Mouse (Mus musculus): ENCODE results near the gene Ublcp1. TPM values are rescaled to one million over a fixed set of nuclear protein-coding genes. Genes with fewer than 3 reads are reported as not detected.

Gene Ublcp1
- polyA plus RNA-seq, 1 experiment from 2014 or later = 58.3 TPM

DNA sequence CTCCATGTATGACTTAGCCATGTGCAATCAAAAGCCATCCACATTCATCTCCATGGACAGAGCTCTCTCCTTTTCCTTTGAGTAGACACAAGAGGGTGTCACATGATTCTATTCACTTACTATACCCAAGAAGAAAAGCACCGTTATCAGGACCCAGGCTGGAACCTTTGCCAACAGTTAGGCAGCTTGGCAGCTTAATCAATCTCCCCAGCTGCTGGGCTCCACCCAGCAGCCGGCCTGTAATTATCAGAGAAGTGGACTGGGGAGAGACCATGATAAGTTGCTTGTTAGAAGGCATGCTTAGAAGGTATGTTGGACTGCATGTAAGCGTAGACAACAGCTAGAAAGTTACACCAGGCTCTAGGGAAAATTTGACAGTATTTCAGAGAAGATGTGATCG lies 38.6 kb upstream of the Ublcp1 start:
- H3K4me1 ChIP-seq = no peaks in the 10 kb centered on the region; the same call in 1 of the 2 replicates
- no peak overlapping the region for H3K27ac ChIP-seq
- H3K36me3 ChIP-seq = no peaks in the 10 kb centered on the region
- H3K9me3 ChIP-seq (replicated peaks) = no peaks in the 10 kb centered on the region
- no peak overlapping the region for H3K4me3 ChIP-seq (replicated peaks)
- peak; percentile 76 for ATAC-seq (replicated peaks; ENCODE audit: low FRiP score)
- 73% methylated on average over 4 of the region's 4 CpGs for whole genome bisulfite sequencing
- no peaks in the 10 kb centered on the region for H3K27me3 ChIP-seq
- H3K9ac ChIP-seq = no peak overlapping the region
- no peak overlapping the region for H3K4me2 ChIP-seq

- no peaks in the 10 kb centered on the region; the same call in 1 of the 2 replicates for H3K4me1 ChIP-seq
- no peaks in the 10 kb centered on the region for H3K9me3 ChIP-seq (replicated peaks)
- 78% methylated on average over 3 of the region's 3 CpGs for WGBS
- no peak overlapping the region for H3K27ac ChIP-seq
- H3K9ac ChIP-seq = no peak overlapping the region
- no peak overlapping the region for H3K4me2 ChIP-seq
- no peaks in the 10 kb centered on the region for H3K36me3 ChIP-seq
- no peaks in the 10 kb centered on the region for H3K27me3 ChIP-seq
- H3K4me3 ChIP-seq (replicated peaks) = no peak overlapping the region
- ATAC-seq (replicated peaks; ENCODE audit: low FRiP score) = no peak
These were observed 34.5 kb upstream of the Ublcp1 start for GRCm38 (mm10) chr11:44504761-44505160.

GRCm38 (mm10) chr11:44504146-44504545 lies 33.8 kb upstream of the Ublcp1 start:
- H3K4me1 ChIP-seq = no peaks in the 10 kb centered on the region; the same call in 1 of the 2 replicates
- no peak overlapping the region for H3K9ac ChIP-seq
- H3K4me3 ChIP-seq (replicated peaks) = no peak overlapping the region
- no peaks in the 10 kb centered on the region for H3K27me3 ChIP-seq
- H3K4me2 ChIP-seq = no peak overlapping the region
- no peak for ATAC-seq (replicated peaks; ENCODE audit: low FRiP score)
- no peak overlapping the region for H3K27ac ChIP-seq
- H3K36me3 ChIP-seq = no peaks in the 10 kb centered on the region
- no peaks in the 10 kb centered on the region for H3K9me3 ChIP-seq (replicated peaks)
- WGBS = 84% methylated on average over 7 of the region's 7 CpGs

GRCm38 (mm10) chr11:44502931-44503330 lies 32.6 kb upstream of the Ublcp1 start:
- 26% methylated on average over 4 of the region's 5 CpGs for WGBS
- H3K4me1 ChIP-seq = peaks cover 4% of the 10 kb centered on the region; the same call in 1 of the 2 replicates
- no peak overlapping the region for H3K27ac ChIP-seq
- H3K27me3 ChIP-seq = no peaks in the 10 kb centered on the region
- no peak overlapping the region for H3K4me2 ChIP-seq
- ATAC-seq (replicated peaks; ENCODE audit: low FRiP score) = peak; percentile 67; the same call in 1 of the 2 replicates
- no peaks in the 10 kb centered on the region for H3K36me3 ChIP-seq
- H3K9ac ChIP-seq = no peak overlapping the region
- H3K4me3 ChIP-seq (replicated peaks) = no peak overlapping the region
- no peaks in the 10 kb centered on the region for H3K9me3 ChIP-seq (replicated peaks)

GRCm38 (mm10) chr11:44501477-44501876 lies 31.2 kb upstream of the Ublcp1 start:
- Histone ChIP-seq H3K27me3 (no peaks in the 10 kb centered on the region), H3K9me3 (replicated peaks) (no peaks in the 10 kb centered on the region), H3K9ac (no peak overlapping the region), H3K4me3 (replicated peaks) (no peak overlapping the region), H3K4me1 (peaks cover 10% of the 10 kb centered on the region), H3K4me2 (no peak overlapping the region), H3K27ac (no peak overlapping the region), H3K36me3 (no peaks in the 10 kb centered on the region)
- 79% methylated on average over 2 of the region's 2 CpGs for WGBS
- ATAC-seq (replicated peaks; ENCODE audit: low FRiP score) = no peak

- H3K9me3 ChIP-seq (replicated peaks) = no peaks in the 10 kb centered on the region
- no peak overlapping the region for H3K9ac ChIP-seq
- no peak for ATAC-seq (replicated peaks; ENCODE audit: low FRiP score)
- no peak overlapping the region for H3K4me3 ChIP-seq (replicated peaks)
- no peak overlapping the region for H3K27ac ChIP-seq
- H3K36me3 ChIP-seq = no peaks in the 10 kb centered on the region
- no peaks in the 10 kb centered on the region for H3K27me3 ChIP-seq
- peaks cover 15% of the 10 kb centered on the region for H3K4me1 ChIP-seq
- 79% methylated on average over 7 of the region's 7 CpGs for WGBS
- H3K4me2 ChIP-seq = no peak overlapping the region
These were observed 30.7 kb upstream of the Ublcp1 start for GRCm38 (mm10) chr11:44500966-44501365.

DNA sequence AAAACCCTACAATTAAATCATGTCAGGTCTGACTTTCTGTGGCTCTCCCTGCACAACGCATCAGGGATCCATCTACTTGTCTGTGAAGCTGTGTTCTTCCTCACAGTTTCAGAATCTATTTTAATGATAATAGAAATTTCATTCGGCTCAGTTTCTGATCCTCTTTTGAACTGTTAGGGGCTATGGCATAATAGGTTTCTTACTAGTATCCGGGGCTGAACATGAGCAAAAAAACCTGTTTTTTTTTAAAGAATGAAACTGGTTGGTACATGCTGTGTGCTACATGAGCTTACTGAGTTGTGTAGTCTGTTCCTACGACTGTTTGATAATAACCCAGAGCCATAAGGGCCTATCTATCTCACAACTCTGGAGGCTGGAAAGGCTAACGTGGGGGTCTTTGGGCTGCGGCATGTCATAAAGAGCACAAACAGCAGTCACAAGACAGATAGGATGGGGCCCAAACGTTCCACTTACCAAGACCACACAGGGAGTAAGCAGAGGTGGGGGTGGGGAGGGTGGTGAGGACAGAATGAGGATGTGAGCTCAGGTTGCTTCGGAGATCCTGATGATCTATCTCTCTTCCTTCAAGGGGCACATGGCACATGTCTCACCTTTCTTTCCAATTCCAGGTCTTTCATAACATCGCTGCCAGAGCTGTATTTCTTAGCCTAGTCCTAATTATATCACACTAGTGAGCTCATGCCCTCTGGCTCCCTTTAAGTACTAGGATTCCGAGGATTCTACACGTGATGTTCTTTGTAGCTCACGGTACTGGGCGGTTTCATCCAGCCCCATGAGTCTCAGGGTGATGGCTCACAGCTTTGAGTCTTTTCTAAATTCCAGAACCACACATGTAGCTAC lies 28.3 kb upstream of the Ublcp1 start:
- Histone ChIP-seq H3K36me3 (no peaks in the 10 kb centered on the region), H3K27ac (no peak overlapping the region), H3K9ac (no peak overlapping the region), H3K4me3 (replicated peaks) (no peak overlapping the region), H3K27me3 (no peaks in the 10 kb centered on the region), H3K4me2 (no peak overlapping the region), H3K4me1 (peaks cover 16% of the 10 kb centered on the region), H3K9me3 (replicated peaks) (no peaks in the 10 kb centered on the region)
- ATAC-seq (replicated peaks; ENCODE audit: low FRiP score) = no peak
- 57% methylated on average over 13 of the region's 13 CpGs for WGBS

DNA sequence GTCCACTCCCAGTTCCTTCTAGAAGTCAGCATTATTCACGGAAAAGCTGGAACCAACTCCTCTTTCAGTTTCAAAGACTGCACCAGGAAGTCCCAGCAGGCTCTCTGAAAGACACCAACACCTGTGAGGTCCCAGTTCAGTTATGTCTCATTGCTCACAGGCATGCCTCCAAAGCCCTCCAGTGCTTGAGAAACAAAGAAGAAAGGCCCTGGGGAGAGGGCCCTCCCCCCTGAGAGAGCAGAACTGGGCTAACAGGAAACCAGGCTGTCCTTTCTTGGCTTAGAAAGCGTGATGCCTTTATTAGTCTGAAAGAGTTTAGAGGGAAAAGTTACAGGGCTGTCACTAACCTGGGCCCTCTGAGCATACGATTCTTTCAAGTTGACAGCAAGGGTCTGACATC lies 25.9 kb upstream of the Ublcp1 start:
- H3K36me3 ChIP-seq = no peaks in the 10 kb centered on the region
- H3K9ac ChIP-seq = no peak overlapping the region
- H3K4me2 ChIP-seq = no peak overlapping the region
- H3K4me3 ChIP-seq (replicated peaks) = no peak overlapping the region
- peaks cover 16% of the 10 kb centered on the region for H3K4me1 ChIP-seq
- H3K9me3 ChIP-seq (replicated peaks) = no peaks in the 10 kb centered on the region
- whole genome bisulfite sequencing = 34% methylated on average over 3 of the region's 3 CpGs
- H3K27me3 ChIP-seq = no peaks in the 10 kb centered on the region
- peak; percentile 64 for ATAC-seq (replicated peaks; ENCODE audit: low FRiP score)
- peak overlapping the region; percentile 56 for H3K27ac ChIP-seq

- Histone ChIP-seq H3K27me3 (no peaks in the 10 kb centered on the region), H3K4me1 (peaks cover 16% of the 10 kb centered on the region), H3K36me3 (no peaks in the 10 kb centered on the region), H3K4me2 (no peak overlapping the region), H3K9ac (no peak overlapping the region), H3K9me3 (replicated peaks) (no peaks in the 10 kb centered on the region), H3K27ac (no peak overlapping the region), H3K4me3 (replicated peaks) (no peak overlapping the region)
- 82% methylated on average over 5 of the region's 5 CpGs for WGBS
- ATAC-seq (replicated peaks; ENCODE audit: low FRiP score) = no peak
These were observed 24.5 kb upstream of the Ublcp1 start for GRCm38 (mm10) chr11:44494643-44495323.

DNA sequence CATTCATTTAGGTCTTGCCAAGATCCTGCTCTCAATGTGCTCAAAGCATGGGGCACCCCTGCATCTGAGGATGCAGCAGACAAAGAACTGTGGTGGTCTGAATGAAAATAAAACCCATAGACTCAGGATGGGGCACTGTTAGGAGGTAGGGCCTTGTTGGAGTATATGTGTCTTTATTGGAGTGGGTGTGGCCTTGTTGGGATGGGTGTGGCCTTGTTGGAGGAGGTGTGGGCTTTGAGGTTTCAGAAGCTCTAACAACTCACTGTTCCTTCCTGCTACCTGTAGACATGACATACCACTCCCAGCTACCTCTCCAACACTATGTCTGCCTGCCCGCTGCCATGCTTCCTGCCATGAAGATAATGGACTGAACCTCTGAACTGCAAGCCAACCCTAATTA lies 18.8 kb upstream of the Ublcp1 start:
- no peaks in the 10 kb centered on the region for H3K9me3 ChIP-seq (replicated peaks)
- no peaks in the 10 kb centered on the region for H3K36me3 ChIP-seq
- no peaks in the 10 kb centered on the region for H3K4me1 ChIP-seq
- no peak overlapping the region for H3K9ac ChIP-seq
- WGBS = 91% methylated on average over 1 of the region's 1 CpGs
- no peaks in the 10 kb centered on the region for H3K27me3 ChIP-seq
- ATAC-seq (replicated peaks; ENCODE audit: low FRiP score) = no peak
- no peak overlapping the region for H3K4me2 ChIP-seq
- no peak overlapping the region for H3K4me3 ChIP-seq (replicated peaks)
- H3K27ac ChIP-seq = no peak overlapping the region

GRCm38 (mm10) chr11:44485089-44485736 lies 14.9 kb upstream of the Ublcp1 start:
- no peak overlapping the region for H3K27ac ChIP-seq
- no peaks in the 10 kb centered on the region for H3K9me3 ChIP-seq (replicated peaks)
- WGBS = 91% methylated on average over 7 of the region's 7 CpGs
- H3K4me3 ChIP-seq (replicated peaks) = no peak overlapping the region
- H3K4me2 ChIP-seq = no peak overlapping the region
- no peaks in the 10 kb centered on the region for H3K36me3 ChIP-seq
- ATAC-seq (replicated peaks; ENCODE audit: low FRiP score) = no peak
- H3K4me1 ChIP-seq = no peaks in the 10 kb centered on the region
- no peaks in the 10 kb centered on the region for H3K27me3 ChIP-seq
- no peak overlapping the region for H3K9ac ChIP-seq

- no peak for ATAC-seq (replicated peaks; ENCODE audit: low FRiP score)
- H3K4me1 ChIP-seq = no peaks in the 10 kb centered on the region
- 84% methylated on average over 6 of the region's 6 CpGs for WGBS
- H3K4me2 ChIP-seq = no peak overlapping the region
- H3K36me3 ChIP-seq = no peaks in the 10 kb centered on the region
- H3K27ac ChIP-seq = no peak overlapping the region
- no peak overlapping the region for H3K9ac ChIP-seq
- H3K4me3 ChIP-seq (replicated peaks) = no peak overlapping the region
- H3K27me3 ChIP-seq = no peaks in the 10 kb centered on the region
- H3K9me3 ChIP-seq (replicated peaks) = no peaks in the 10 kb centered on the region
These were observed 9.9 kb upstream of the Ublcp1 start for GRCm38 (mm10) chr11:44480246-44480645.
